Mouse (Mus musculus) stomach, postnatal 0 days (tissue): Measurements from ENCODE around the gene Rab11fip5.

Experiments
- CTCF ChIP-seq: IDR thresholded peaks from 2 replicates; pipeline ENCODE4 v1.5.1; 2016; ENCODE audit warnings: antibody characterized with exemption, low read depth, mild to moderate bottlenecking, moderate library complexity
- EP300 ChIP-seq: optimal IDR thresholded peaks from 2 replicates; pipeline ENCODE3; 2016; ENCODE audit warnings: antibody characterized with exemption

GRCm38 (mm10) chr6:85294004-85294379, 80.4 kb downstream of the Rab11fip5 start:
- TF ChIP-seq CTCF = no peak
- no peak for TF ChIP-seq EP300
